Mouse (Mus musculus) erythroblast, embryonic 14.5 days (primary cell): ENCODE data around the gene Tspan2. TPM values are rescaled to one million over a fixed set of nuclear protein-coding genes. Genes with fewer than 3 reads are reported as not detected.
A peak's percentile ranks its signal among the peaks of the same experiment; 100 is the strongest.

Experiments
- H3K27me3 ChIP-seq: 2 replicates; pipeline ENCODE4 v1.6.1; 2012; ENCODE audit warnings: inconsistent platforms; ENCODE audit not compliant: control insufficient read depth
- H3K36me3 ChIP-seq: 2 replicates; pipeline ENCODE4 v1.6.1; 2012; ENCODE audit warnings: mild to moderate bottlenecking, inconsistent platforms; ENCODE audit not compliant: control insufficient read depth
- H3K4me1 ChIP-seq: 2 replicates; pipeline ENCODE4 v1.6.1; 2012; ENCODE audit warnings: inconsistent platforms; ENCODE audit not compliant: control insufficient read depth
- H3K4me3 ChIP-seq: replicated peaks from 2 replicates; pipeline ENCODE3; 2012; ENCODE audit warnings: moderate library complexity, mild to moderate bottlenecking, inconsistent platforms
- H3K9me3 ChIP-seq: 2 replicates; pipeline ENCODE4 v1.6.1; 2012; ENCODE audit warnings: low read length, inconsistent platforms, mixed read lengths; ENCODE audit not compliant: control insufficient read depth
- GATA1 ChIP-seq: IDR thresholded peaks from 2 replicates; pipeline ENCODE4 v1.6.1; 2012; ENCODE audit warnings: low read length, inconsistent platforms, mixed read lengths
- TAL1 ChIP-seq: IDR thresholded peaks from 3 replicates; pipeline ENCODE4 v1.6.1; 2012; ENCODE audit warnings: low read length, inconsistent platforms, mixed read lengths
- polyA plus RNA-seq: library from polyadenylated mRNA; stranded (reverse); fragments of >175 nt; gene quantifications from 2 replicates; pipeline ENCODE4 v1.2.3, GENCODE M21; 2012

Tspan2 gene
- polyA plus RNA-seq, 1 experiment, result not detected

- Histone ChIP-seq H3K27me3 (no peaks in the 10 kb centered on the region), H3K36me3 (no peaks in the 10 kb centered on the region), H3K4me1 (no peaks in the 10 kb centered on the region), H3K9me3 (no peaks in the 10 kb centered on the region), H3K4me3 (no peak overlapping the region)
- TF ChIP-seq GATA1, result no peak
- no peak for TF ChIP-seq TAL1
These were observed 25.7 kb upstream of the Tspan2 start for GRCm38 (mm10) chr3:102708599-102708998.

GRCm38 (mm10) chr3:102715066-102715584 is 19.2 kb upstream of the Tspan2 start:
- peak overlapping the region; percentile 36 for H3K4me3 ChIP-seq
- TF ChIP-seq GATA1 (no peak), TAL1 (no peak)
- H3K27me3 ChIP-seq, result no peaks in the 10 kb centered on the region
- H3K9me3 ChIP-seq, result no peaks in the 10 kb centered on the region
- H3K4me1 ChIP-seq, result peaks cover 6% of the 10 kb centered on the region; the same call in 1 of the 2 replicates
- H3K36me3 ChIP-seq, result no peaks in the 10 kb centered on the region

- H3K4me1 ChIP-seq, result peaks cover 6% of the 10 kb centered on the region; the same call in 1 of the 2 replicates
- no peaks in the 10 kb centered on the region for H3K9me3 ChIP-seq
- H3K4me3 ChIP-seq, result no peak overlapping the region
- H3K27me3 ChIP-seq, result no peaks in the 10 kb centered on the region
- no peaks in the 10 kb centered on the region for H3K36me3 ChIP-seq
- TF ChIP-seq TAL1 (no peak), GATA1 (no peak)
These were observed 18.5 kb upstream of the Tspan2 start for GRCm38 (mm10) chr3:102715839-102716238.

- no peaks in the 10 kb centered on the region for H3K27me3 ChIP-seq
- no peak for TF ChIP-seq GATA1
- no peak for TF ChIP-seq TAL1
- H3K4me1 ChIP-seq, result peaks cover 6% of the 10 kb centered on the region; the same call in 1 of the 2 replicates
- no peaks in the 10 kb centered on the region for H3K36me3 ChIP-seq
- no peaks in the 10 kb centered on the region for H3K9me3 ChIP-seq
- no peak overlapping the region for H3K4me3 ChIP-seq
These were observed 16.6 kb upstream of the Tspan2 start for GRCm38 (mm10) chr3:102717586-102718285.

GRCm38 (mm10) chr3:102723154-102723553 is 11.2 kb upstream of the Tspan2 start:
- Histone ChIP-seq H3K4me3 (no peak overlapping the region), H3K36me3 (no peaks in the 10 kb centered on the region), H3K9me3 (no peaks in the 10 kb centered on the region), H3K4me1 (no peaks in the 10 kb centered on the region), H3K27me3 (no peaks in the 10 kb centered on the region)
- no peak for TF ChIP-seq GATA1
- no peak for TF ChIP-seq TAL1

- Histone ChIP-seq H3K4me1 (no peaks in the 10 kb centered on the region), H3K9me3 (no peaks in the 10 kb centered on the region), H3K36me3 (no peaks in the 10 kb centered on the region), H3K27me3 (no peaks in the 10 kb centered on the region), H3K4me3 (peak overlapping the region; percentile 16)
- TF ChIP-seq TAL1 (no peak), GATA1 (no peak)
These were observed 10.3 kb upstream of the Tspan2 start for GRCm38 (mm10) chr3:102723841-102724570.

- H3K27me3 ChIP-seq, result no peaks in the 10 kb centered on the region
- no peak overlapping the region for H3K4me3 ChIP-seq
- TF ChIP-seq GATA1 (no peak), TAL1 (no peak)
- H3K4me1 ChIP-seq, result no peaks in the 10 kb centered on the region
- H3K36me3 ChIP-seq, result no peaks in the 10 kb centered on the region
- no peaks in the 10 kb centered on the region for H3K9me3 ChIP-seq
These were observed 9.4 kb upstream of the Tspan2 start for GRCm38 (mm10) chr3:102724798-102725459.

GRCm38 (mm10) chr3:102729416-102729815 is 4.9 kb upstream of the Tspan2 start:
- Histone ChIP-seq H3K4me1 (peaks cover under 1% of the 10 kb centered on the region; the same call in 1 of the 2 replicates), H3K4me3 (no peak overlapping the region), H3K9me3 (no peaks in the 10 kb centered on the region), H3K27me3 (peaks cover 17% of the 10 kb centered on the region), H3K36me3 (no peaks in the 10 kb centered on the region)
- TF ChIP-seq GATA1, result no peak
- no peak for TF ChIP-seq TAL1

- Histone ChIP-seq H3K4me1 (peaks cover 9% of the 10 kb centered on the region), H3K9me3 (no peaks in the 10 kb centered on the region), H3K36me3 (no peaks in the 10 kb centered on the region), H3K4me3 (no peak overlapping the region), H3K27me3 (peaks cover 34% of the 10 kb centered on the region)
- TF ChIP-seq TAL1 (no peak), GATA1 (no peak)
These were observed 3.2 kb upstream of the Tspan2 start for GRCm38 (mm10) chr3:102731112-102731511.
